Mouse (Mus musculus): ENCODE results near the gene Hist1h1t. TPM values are rescaled to one million over a fixed set of nuclear protein-coding genes. Genes with fewer than 3 reads are reported as not detected.
A peak's percentile ranks its signal among the peaks of the same experiment; 100 is the strongest.

Gene Hist1h1t
- polyA plus RNA-seq, 1 experiment, result not detected

DNA sequence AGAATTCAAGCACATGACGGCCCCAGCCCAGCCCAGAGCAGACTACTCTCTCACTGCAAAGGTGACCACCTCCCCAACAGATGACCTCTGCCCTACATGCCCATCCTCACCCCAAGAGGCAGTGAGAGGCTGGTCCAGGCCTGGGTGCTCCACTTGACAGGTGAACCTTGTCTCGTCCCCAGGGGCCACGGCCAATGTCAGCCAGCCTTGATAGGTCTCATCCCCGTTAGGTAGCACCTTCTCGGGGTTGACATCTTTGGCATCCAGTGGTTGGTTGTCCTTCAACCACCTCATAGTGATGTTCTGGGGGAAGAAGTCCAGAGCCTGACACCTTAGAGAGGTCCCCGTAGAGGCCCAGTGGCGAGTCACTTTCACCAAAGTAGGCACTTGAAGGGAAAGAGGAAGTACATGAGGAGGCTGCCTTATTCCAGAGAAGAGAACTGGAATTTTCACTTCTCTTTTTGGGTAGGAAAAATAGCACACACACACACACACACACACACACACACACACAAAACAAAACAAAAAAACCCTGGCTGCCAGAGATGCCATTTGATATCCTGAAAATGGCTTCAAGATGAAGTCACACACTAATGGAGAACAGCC, 10.2 kb downstream of the Hist1h1t start:
- H3K9ac ChIP-seq (ENCODE audit: low read depth, poor library complexity, severe bottlenecking), result no peak overlapping the region
- TF ChIP-seq EP300 (IDR thresholded peaks at IDR 0.05; ENCODE audit: insufficient read depth, low read depth, low read length) (no peak), CTCF (IDR thresholded peaks at IDR 0.05; ENCODE audit: low read depth, low read length) (no peak), POLR2A (IDR thresholded peaks at IDR 0.05; ENCODE audit: insufficient read depth, low read length) (no peak)
- peaks cover 4% of the 10 kb centered on the region; the same call in 1 of the 2 replicates for H3K27me3 ChIP-seq (ENCODE audit: control insufficient read depth, insufficient read depth, low read length, poor library complexity, severe bottlenecking)
- no peaks in the 10 kb centered on the region for H3K36me3 ChIP-seq (ENCODE audit: control insufficient read depth, insufficient read depth, low read length, poor library complexity, severe bottlenecking)
- no peak overlapping the region for H3K27ac ChIP-seq (ENCODE audit: insufficient read depth, low read length)
- no peaks in the 10 kb centered on the region for H3K9me3 ChIP-seq (replicated peaks; ENCODE audit: control insufficient read depth, insufficient read depth, low read length, poor library complexity, severe bottlenecking)
- H3K4me1 ChIP-seq (ENCODE audit: control insufficient read depth, insufficient read depth, low read length), result no peaks in the 10 kb centered on the region
- H3K4me3 ChIP-seq (ENCODE audit: low read depth, low read length), result no peak overlapping the region

DNA sequence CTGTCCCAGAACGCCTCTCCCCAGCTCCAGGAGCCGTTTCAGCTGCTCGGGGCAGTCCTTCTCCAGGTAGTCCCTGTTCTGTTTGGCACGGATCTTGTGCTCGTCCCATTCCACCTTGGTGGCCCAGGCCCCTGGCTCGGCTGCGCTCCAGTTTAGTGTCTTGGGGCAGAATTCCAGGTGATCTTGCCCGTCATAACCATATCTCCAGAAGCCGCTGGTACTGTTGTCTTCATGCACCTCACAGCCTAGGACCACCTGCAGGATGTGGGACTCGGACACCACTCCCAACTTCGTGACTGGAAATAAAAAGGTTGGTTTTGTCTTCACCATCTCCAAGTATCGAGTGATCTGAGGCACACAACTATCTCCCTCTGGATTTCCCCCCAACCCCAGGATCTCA, 11.2 kb downstream of the Hist1h1t start:
- Histone ChIP-seq H3K27me3 (ENCODE audit: control insufficient read depth, insufficient read depth, low read length, poor library complexity, severe bottlenecking) (peaks cover 4% of the 10 kb centered on the region; the same call in 1 of the 2 replicates), H3K27ac (ENCODE audit: insufficient read depth, low read length) (no peak overlapping the region), H3K4me3 (ENCODE audit: low read depth, low read length) (no peak overlapping the region), H3K9ac (ENCODE audit: low read depth, poor library complexity, severe bottlenecking) (no peak overlapping the region), H3K36me3 (ENCODE audit: control insufficient read depth, insufficient read depth, low read length, poor library complexity, severe bottlenecking) (no peaks in the 10 kb centered on the region), H3K4me1 (ENCODE audit: control insufficient read depth, insufficient read depth, low read length) (no peaks in the 10 kb centered on the region), H3K9me3 (replicated peaks; ENCODE audit: control insufficient read depth, insufficient read depth, low read length, poor library complexity, severe bottlenecking) (no peaks in the 10 kb centered on the region)
- TF ChIP-seq CTCF (IDR thresholded peaks at IDR 0.05; ENCODE audit: low read depth, low read length) (no peak), EP300 (IDR thresholded peaks at IDR 0.05; ENCODE audit: insufficient read depth, low read depth, low read length) (no peak), POLR2A (IDR thresholded peaks at IDR 0.05; ENCODE audit: insufficient read depth, low read length) (no peak)

DNA sequence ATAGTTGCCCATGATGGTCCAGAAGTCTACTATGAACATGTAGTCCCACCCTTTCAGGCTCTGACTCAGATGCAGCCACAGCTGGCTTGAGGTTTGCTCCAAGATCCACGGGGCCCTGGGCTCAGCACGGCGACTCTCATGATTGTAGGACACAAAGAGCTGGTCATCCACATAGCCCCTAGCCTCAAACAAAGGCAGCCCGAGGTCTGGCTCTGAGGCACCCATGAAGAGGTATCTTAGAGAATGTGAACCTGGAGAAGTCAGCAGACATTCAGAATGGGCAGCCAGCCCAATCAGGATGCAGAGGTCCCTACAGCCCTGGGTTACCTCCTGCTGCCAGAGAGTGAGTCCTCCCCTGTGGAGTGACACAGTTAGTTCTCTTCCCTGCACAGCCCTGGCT, 12.4 kb downstream of the Hist1h1t start:
- no peak overlapping the region for H3K9ac ChIP-seq (ENCODE audit: low read depth, poor library complexity, severe bottlenecking)
- TF ChIP-seq CTCF (IDR thresholded peaks at IDR 0.05; ENCODE audit: low read depth, low read length) (no peak), POLR2A (IDR thresholded peaks at IDR 0.05; ENCODE audit: insufficient read depth, low read length) (no peak), EP300 (IDR thresholded peaks at IDR 0.05; ENCODE audit: insufficient read depth, low read depth, low read length) (no peak)
- no peaks in the 10 kb centered on the region for H3K36me3 ChIP-seq (ENCODE audit: control insufficient read depth, insufficient read depth, low read length, poor library complexity, severe bottlenecking)
- no peaks in the 10 kb centered on the region for H3K4me1 ChIP-seq (ENCODE audit: control insufficient read depth, insufficient read depth, low read length)
- H3K9me3 ChIP-seq (replicated peaks; ENCODE audit: control insufficient read depth, insufficient read depth, low read length, poor library complexity, severe bottlenecking), result no peaks in the 10 kb centered on the region
- H3K27ac ChIP-seq (ENCODE audit: insufficient read depth, low read length), result no peak overlapping the region
- H3K4me3 ChIP-seq (ENCODE audit: low read depth, low read length), result no peak overlapping the region
- H3K27me3 ChIP-seq (ENCODE audit: control insufficient read depth, insufficient read depth, low read length, poor library complexity, severe bottlenecking), result peaks cover 4% of the 10 kb centered on the region; the same call in 1 of the 2 replicates

DNA sequence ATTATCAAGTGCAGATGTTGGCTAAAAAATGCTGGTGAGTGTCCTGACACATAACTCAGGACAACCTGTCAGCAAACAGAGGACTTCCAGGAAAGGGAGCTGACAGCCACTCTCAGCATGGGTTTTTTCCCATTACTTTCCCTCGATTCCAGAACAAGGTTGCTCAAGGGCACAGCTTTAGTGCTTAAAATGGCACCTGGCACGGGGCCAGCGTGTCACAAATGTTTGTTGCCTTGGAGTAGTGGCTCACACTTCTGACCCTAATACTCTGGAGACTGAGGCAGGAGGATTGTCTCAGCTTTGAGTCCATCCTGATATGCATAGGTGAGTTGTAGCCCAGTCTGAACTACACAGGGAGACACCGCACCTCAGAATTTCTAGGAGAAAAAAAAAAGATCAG, 13.0 kb downstream of the Hist1h1t start:
- Histone ChIP-seq H3K27ac (ENCODE audit: insufficient read depth, low read length) (no peak overlapping the region), H3K4me3 (ENCODE audit: low read depth, low read length) (no peak overlapping the region)

DNA sequence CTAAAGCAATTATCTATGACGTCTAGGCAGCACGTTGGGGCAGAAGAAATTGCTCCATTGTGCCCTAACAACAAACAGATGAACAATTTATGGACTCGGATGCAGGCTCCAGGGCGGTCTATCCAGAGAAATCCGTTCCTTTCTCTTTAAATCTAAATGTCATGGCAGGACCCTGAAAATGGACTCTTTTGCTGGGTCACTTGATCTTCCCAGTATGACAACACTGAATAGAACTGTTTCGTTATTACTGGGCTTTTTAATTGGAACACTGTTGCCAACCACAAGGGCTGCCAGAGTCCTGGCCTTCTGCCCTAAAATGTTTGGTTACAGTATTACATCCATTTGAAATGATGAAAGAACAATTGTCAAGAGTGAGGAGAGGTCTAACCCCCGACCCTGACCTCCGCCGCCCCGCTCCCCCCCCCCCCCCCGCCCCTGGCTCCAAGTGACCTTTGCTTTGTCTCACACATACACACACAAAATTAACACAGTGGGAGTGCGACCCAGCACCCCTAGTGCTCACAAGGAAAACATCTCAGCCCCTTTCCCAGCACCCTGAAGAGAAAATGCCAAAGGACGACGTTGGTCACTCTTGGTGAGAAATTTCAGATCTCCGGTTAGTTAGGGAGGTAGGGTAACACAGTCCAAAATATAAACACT, 14.2 kb downstream of the Hist1h1t start:
- peak overlapping the region; percentile 10; the same call in 1 of the 2 replicates for H3K4me3 ChIP-seq (ENCODE audit: low read depth, low read length)

More for the DNA sequence above, 13.0 kb downstream of the Hist1h1t start:
- peaks cover 4% of the 10 kb centered on the region; the same call in 1 of the 2 replicates for H3K27me3 ChIP-seq (ENCODE audit: control insufficient read depth, insufficient read depth, low read length, poor library complexity, severe bottlenecking)
- no peaks in the 10 kb centered on the region for H3K9me3 ChIP-seq (replicated peaks; ENCODE audit: control insufficient read depth, insufficient read depth, low read length, poor library complexity, severe bottlenecking)
- no peak overlapping the region for H3K9ac ChIP-seq (ENCODE audit: low read depth, poor library complexity, severe bottlenecking)
- H3K4me1 ChIP-seq (ENCODE audit: control insufficient read depth, insufficient read depth, low read length), result no peaks in the 10 kb centered on the region
- H3K36me3 ChIP-seq (ENCODE audit: control insufficient read depth, insufficient read depth, low read length, poor library complexity, severe bottlenecking), result no peaks in the 10 kb centered on the region
- TF ChIP-seq CTCF (IDR thresholded peaks at IDR 0.05; ENCODE audit: low read depth, low read length), result no peak
- no peak for TF ChIP-seq POLR2A (IDR thresholded peaks at IDR 0.05; ENCODE audit: insufficient read depth, low read length)

More for the DNA sequence above, 14.2 kb downstream of the Hist1h1t start:
- Histone ChIP-seq H3K36me3 (ENCODE audit: control insufficient read depth, insufficient read depth, low read length, poor library complexity, severe bottlenecking) (no peaks in the 10 kb centered on the region), H3K27ac (ENCODE audit: insufficient read depth, low read length) (no peak overlapping the region), H3K9ac (ENCODE audit: low read depth, poor library complexity, severe bottlenecking) (peak overlapping the region; percentile 24; the same call in 1 of the 2 replicates), H3K9me3 (replicated peaks; ENCODE audit: control insufficient read depth, insufficient read depth, low read length, poor library complexity, severe bottlenecking) (no peaks in the 10 kb centered on the region), H3K4me1 (ENCODE audit: control insufficient read depth, insufficient read depth, low read length) (no peaks in the 10 kb centered on the region), H3K27me3 (ENCODE audit: control insufficient read depth, insufficient read depth, low read length, poor library complexity, severe bottlenecking) (peaks cover 4% of the 10 kb centered on the region; the same call in 1 of the 2 replicates)
- TF ChIP-seq POLR2A (IDR thresholded peaks at IDR 0.05; ENCODE audit: insufficient read depth, low read length), result no peak
- no peak for TF ChIP-seq CTCF (IDR thresholded peaks at IDR 0.05; ENCODE audit: low read depth, low read length)
- TF ChIP-seq EP300 (IDR thresholded peaks at IDR 0.05; ENCODE audit: insufficient read depth, low read depth, low read length), result no peak

Data from ES-Bruce4 (cell line).